Mouse (Mus musculus) spleen, postnatal 4 days (tissue): ENCODE measurements at regions not wholly inside any gene's neighbourhood (a gene's known extent, or its start where the extent isn't known, plus 50 kb on each side); places are given as distances from the start of the nearest gene placed in this dataset.
"Not testable (repeated sequence)": the region's sequence is repeated elsewhere in the genome, so short reads cannot be mapped to it uniquely, and the experiment has no call there.

Experiments
- DNase-seq, 2 experiments: peaks; one replicate each; pipeline ENCODE4 v3.0.0; 2022; ENCODE audit warnings: low spot score in 2 of 2

- peak; percentile 18 to 88 for DNase-seq
Observed at GRCm38 (mm10) chr9:17987606-17988005, 304.3 kb upstream of the Chordc1 start.

GRCm38 (mm10) chr9:18002557-18002956, 289.4 kb upstream of the Chordc1 start:
- no peak for DNase-seq

- DNase-seq, result no peak
Observed at GRCm38 (mm10) chr9:18041346-18041745, 250.6 kb upstream of the Chordc1 start.

- DNase-seq, result not testable (repeated sequence)
Observed at GRCm38 (mm10) chr9:18042636-18043035, 249.3 kb upstream of the Chordc1 start.

GRCm38 (mm10) chr9:18076942-18077341, 215.0 kb upstream of the Chordc1 start:
- DNase-seq, result no peak

GRCm38 (mm10) chr9:18078446-18078845, 213.5 kb upstream of the Chordc1 start:
- DNase-seq, result not testable (repeated sequence)

- not testable (repeated sequence) for DNase-seq
Observed at GRCm38 (mm10) chr9:18079120-18079519, 212.8 kb upstream of the Chordc1 start.
